Mouse (Mus musculus): ENCODE data around the gene L3mbtl4.

The L3mbtl4 gene

GRCm38 (mm10) chr17:68666528-68666927, 392.9 kb downstream of the L3mbtl4 start:
- no peak for DNase-seq (ENCODE audit: low spot score)

DNA sequence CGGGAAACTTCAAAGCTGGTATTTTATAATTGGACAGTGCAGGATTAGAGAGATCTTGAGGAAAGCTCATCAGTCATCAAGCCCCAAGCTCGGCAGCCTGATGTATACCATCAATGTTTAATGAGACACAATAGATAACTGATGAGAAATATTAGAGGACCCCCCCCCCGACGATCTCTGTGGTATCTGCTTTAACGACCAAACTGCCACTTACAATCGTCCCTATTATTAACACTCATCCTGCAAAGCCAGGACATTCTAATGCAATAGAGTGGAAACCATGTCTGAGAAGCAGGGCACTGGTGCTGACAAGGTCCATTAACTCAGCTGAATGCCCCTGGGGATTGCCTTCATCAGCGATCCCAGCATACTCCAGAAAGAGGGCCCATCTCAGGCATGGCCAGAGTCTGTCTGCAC, 398.5 kb downstream of the L3mbtl4 start:
- DNase-seq (ENCODE audit: low spot score) = no peak

- peak; percentile 4 for DNase-seq (ENCODE audit: low spot score)
These were observed 437.1 kb downstream of the L3mbtl4 start for GRCm38 (mm10) chr17:68710701-68711100.

GRCm38 (mm10) chr17:68711350-68711749, 437.8 kb downstream of the L3mbtl4 start:
- no peak for DNase-seq (ENCODE audit: low spot score)

DNA sequence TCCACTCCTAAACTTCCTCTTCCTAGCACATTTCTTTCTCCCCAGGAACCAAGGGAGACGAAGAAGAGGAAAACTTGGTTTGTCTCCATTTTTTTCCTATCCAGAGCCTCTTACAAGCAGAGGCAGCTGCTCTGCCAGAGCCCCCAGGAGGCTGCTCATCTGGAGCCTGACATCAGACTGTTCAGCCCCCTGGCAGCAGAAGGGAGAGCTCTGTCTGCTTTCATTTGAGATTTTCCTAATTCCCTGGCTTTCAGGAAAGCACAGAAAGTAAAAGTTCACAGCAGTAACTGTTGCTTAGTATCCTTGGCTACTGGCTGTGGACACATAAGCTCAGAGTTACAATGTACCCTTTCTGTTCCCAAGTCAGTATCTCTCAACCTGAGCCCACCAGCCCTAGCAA, 474.7 kb downstream of the L3mbtl4 start:
- no peak for DNase-seq (ENCODE audit: low spot score)

DNA sequence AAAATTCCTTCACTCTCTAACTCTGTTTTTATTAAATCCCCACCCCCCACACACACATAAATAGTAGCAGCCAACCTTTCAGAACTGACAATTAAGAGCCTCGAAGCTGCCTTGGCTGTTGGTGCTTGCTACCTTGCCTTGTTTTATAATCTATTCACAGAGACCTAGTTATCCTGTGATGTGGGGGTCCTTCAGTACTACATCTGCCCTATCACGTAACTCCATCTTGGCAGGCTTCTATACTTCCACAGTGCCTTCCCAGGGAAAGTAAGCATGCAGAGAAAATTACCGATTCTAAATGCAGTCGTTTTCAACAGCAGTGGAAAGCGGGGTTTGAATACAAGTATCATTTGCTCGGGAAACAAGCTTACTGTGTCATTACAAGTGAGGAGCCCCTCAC, 476.9 kb downstream of the L3mbtl4 start:
- DNase-seq (ENCODE audit: low spot score) = no peak

DNA sequence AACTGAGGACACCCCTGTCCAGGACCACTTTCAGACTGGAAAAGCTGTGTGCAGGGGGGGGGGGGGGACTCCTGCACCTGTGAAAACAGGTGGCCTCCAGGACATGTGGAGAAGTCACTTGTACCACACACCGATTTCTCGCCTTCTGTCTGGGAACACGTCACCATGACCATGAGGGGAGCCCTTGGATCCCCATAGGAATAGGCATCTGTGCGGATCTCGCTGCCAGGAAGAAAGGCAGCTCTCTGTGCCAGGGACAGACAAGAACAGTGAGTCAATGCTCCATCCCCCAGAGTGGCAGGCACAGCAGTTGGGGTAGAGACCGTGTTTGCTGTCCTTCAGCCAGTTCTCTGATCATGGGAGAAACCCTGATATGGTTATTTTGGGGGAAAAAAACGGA, 479.5 kb downstream of the L3mbtl4 start:
- DNase-seq (ENCODE audit: low spot score) = no peak

DNA sequence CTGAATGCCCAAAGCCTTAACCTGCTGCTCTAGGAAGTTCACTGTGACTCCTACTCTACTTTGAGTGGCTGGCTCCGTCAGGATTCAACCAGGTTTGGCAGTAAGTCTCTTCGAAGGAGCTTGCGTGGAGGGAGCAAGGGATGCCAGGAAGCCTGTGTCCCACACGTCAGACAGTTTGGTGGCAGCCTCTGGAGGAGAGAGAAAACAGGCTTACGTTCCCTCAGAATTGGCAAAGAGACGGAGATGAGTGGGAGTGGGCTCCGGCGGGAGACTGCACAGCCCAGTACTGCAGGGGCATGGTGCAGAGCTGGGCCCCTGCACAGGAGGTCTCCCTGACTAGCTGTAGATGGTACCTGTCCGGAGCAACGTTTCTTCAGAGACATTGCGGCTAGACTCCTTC, 481.2 kb downstream of the L3mbtl4 start:
- DNase-seq (ENCODE audit: low spot score) = no peak

GRCm38 (mm10) chr17:68758428-68758827, 484.8 kb downstream of the L3mbtl4 start:
- DNase-seq (ENCODE audit: low spot score) = no peak

- no peak for DNase-seq (ENCODE audit: low spot score)
These were observed 485.3 kb downstream of the L3mbtl4 start for GRCm38 (mm10) chr17:68758936-68759335.

GRCm38 (mm10) chr17:68759978-68760377, 486.4 kb downstream of the L3mbtl4 start:
- DNase-seq (ENCODE audit: low spot score) = no peak

DNA sequence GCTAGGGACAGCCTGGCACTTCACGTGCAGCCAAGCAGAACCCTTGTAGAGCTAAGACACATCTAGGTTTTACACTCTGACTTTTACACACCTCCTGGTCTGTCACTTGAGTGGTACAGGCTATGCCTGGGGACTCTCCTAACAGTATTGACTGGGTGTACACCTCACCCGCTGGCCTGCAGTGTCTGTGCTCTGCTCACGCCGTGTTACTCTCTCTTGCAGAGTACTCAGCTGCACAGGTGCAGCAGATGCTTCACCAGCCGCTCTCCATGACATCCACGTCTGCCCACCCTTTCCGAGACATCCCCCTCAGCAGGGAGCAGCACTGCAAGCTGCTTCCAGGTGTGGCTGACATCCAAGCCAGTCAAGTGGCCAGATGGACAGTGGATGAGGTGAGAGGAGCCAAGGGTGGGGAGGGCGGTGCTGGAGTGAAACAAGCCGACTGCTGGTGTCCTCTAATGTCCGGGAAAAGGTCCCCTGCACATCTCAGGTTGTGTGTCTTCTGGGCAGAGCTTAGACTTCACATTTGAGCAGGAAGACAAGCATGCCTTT, 490.8 kb downstream of the L3mbtl4 start:
- no peak for DNase-seq (ENCODE audit: low spot score)

DNA sequence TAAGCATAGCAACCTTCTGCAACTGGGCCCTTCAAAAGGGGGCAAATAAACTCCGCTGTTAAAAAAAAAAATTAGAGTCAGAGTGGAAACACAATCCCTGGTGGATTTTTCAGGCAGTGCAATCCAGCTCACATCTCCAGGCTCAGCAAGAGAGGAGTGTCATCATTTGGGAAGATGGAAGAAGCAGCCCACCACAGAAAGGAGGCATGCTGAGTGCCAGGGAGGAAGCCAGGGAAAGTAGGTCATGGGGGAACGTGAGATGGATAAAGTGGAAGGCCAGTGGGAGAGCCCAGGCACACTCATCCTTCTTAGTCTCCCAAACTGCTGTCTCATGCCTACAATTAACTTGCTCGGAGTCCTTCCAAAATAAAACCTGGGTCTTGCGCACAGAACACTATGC, 496.0 kb downstream of the L3mbtl4 start:
- no peak for DNase-seq (ENCODE audit: low spot score)

DNA sequence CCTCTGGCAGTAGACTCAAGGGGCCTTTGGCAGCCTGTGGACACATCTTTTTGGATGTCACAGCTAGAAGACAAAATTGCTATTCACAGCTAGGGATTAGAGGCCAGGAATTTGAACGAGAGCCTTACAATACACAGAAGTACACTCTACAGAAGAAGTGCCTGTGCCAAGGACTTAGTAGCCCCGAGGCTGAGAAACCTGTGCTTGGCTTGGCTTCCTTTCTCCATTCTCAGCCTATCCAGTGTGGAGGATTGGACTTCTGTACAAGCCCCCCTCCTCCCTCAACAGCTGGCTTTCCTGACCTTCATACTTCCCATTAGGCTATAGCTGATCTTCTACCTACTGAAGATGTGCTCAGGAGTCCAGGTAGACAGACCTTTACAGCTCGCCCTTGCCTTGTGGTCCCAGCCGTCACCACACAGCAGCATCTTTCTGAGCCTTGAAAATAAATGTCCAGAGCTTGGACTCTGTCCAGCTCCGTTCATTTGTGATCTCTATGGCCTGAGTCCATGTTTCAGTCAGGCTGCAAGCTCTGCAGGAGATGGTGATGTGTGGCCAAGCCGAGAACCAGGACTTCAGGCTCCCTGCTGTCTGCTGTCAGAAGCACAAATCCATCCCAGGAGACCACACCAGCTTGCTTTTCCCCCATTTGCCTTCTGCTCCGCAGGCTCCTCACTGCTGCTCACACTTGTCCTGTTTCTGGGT, 497.6 kb downstream of the L3mbtl4 start:
- DNase-seq (ENCODE audit: low spot score) = no peak

DNA sequence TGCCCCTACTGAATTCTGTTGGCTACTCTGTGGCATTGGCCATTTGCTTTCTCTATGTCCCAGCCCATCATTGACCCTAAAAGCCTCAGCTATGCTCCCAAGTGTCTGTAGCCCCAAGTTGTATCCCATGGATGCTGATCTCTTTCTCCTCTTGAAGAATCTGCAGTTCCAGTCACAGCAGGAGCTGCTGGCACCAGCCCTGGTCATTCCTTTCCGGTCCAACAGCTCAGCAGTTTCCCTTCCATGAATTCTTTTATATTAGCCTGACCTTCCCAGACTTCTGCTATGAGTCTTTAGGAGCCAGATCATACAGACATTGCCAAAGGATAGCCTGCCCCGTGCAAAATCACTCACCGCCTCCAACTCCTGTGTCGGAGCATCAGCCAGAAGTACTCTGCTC, 520.1 kb downstream of the L3mbtl4 start:
- no peak for DNase-seq (ENCODE audit: low spot score)

DNA sequence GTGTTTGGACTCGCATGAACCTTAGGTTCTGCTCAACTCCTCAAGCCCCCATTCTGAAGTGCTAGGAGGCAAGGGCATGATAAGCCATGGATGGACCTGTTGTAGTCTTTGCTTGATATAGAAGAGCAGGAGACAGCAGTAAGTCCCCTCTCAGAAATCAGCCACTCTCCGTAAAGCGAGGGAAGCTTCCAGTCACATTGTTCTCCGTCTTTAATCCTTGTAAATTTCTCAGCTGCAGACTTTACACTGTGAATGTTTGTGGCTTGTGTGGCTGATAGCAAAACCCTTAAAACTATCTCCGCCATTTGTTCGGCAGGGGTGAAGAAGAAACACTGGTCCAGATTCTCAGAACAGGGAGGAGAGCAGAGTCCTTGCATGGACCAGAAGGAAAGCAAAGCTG, 552.7 kb downstream of the L3mbtl4 start, which contains the start of gene Tmem200c:
Tmem200c (plus strand) TSS at position 301 of the 400 bp plus-strand sequence.
- no peak for DNase-seq (ENCODE audit: low spot score)

Data from left cerebral cortex, adult 11 months (tissue).